Mouse (Mus musculus): ENCODE results near the gene Gab2. TPM values are rescaled to one million over a fixed set of nuclear protein-coding genes. Genes with fewer than 3 reads are reported as not detected.

Gene Gab2
- polyA plus RNA-seq, 1 experiment from 2014 or later = 5.4 TPM

- no peak overlapping the region for H3K9ac ChIP-seq (ENCODE audit: low read depth, low read length)
- ATAC-seq = no peak
- no peaks in the 10 kb centered on the region for H3K27me3 ChIP-seq (replicated peaks; ENCODE audit: control insufficient read depth, insufficient read depth, low read length)
- no peaks in the 10 kb centered on the region for H3K9me3 ChIP-seq (ENCODE audit: control insufficient read depth, low read length)
- H3K36me3 ChIP-seq (ENCODE audit: control insufficient read depth, insufficient read depth, low read length) = no peaks in the 10 kb centered on the region
- no peak overlapping the region for H3K27ac ChIP-seq (ENCODE audit: low read length)
- no peak overlapping the region for H3K4me2 ChIP-seq (ENCODE audit: low read depth, low read length)
- peaks cover 9% of the 10 kb centered on the region for H3K4me1 ChIP-seq (ENCODE audit: control insufficient read depth, insufficient read depth, low read length)
- H3K4me3 ChIP-seq (ENCODE audit: low read length) = no peak overlapping the region
These were observed 4.4 kb upstream of the Gab2 start for GRCm38 (mm10) chr7:97076977-97077376.

GRCm38 (mm10) chr7:97078685-97079084, 2.7 kb upstream of the Gab2 start:
- ATAC-seq = no peak
- Histone ChIP-seq H3K36me3 (ENCODE audit: control insufficient read depth, insufficient read depth, low read length) (no peaks in the 10 kb centered on the region), H3K4me1 (ENCODE audit: control insufficient read depth, insufficient read depth, low read length) (peaks cover 18% of the 10 kb centered on the region), H3K4me3 (ENCODE audit: low read length) (no peak overlapping the region), H3K9me3 (ENCODE audit: control insufficient read depth, low read length) (no peaks in the 10 kb centered on the region), H3K4me2 (ENCODE audit: low read depth, low read length) (no peak overlapping the region), H3K27me3 (replicated peaks; ENCODE audit: control insufficient read depth, insufficient read depth, low read length) (no peaks in the 10 kb centered on the region), H3K9ac (ENCODE audit: low read depth, low read length) (no peak overlapping the region), H3K27ac (ENCODE audit: low read length) (no peak overlapping the region)
- WGBS = 54% methylated on average over 4 of the region's 4 CpGs

- no peaks in the 10 kb centered on the region for H3K9me3 ChIP-seq (ENCODE audit: control insufficient read depth, low read length)
- H3K27me3 ChIP-seq (replicated peaks; ENCODE audit: control insufficient read depth, insufficient read depth, low read length) = no peaks in the 10 kb centered on the region
- no peak overlapping the region for H3K4me2 ChIP-seq (ENCODE audit: low read depth, low read length)
- no peak overlapping the region for H3K4me3 ChIP-seq (ENCODE audit: low read length)
- peaks cover 20% of the 10 kb centered on the region for H3K4me1 ChIP-seq (ENCODE audit: control insufficient read depth, insufficient read depth, low read length)
- no peak overlapping the region for H3K27ac ChIP-seq (ENCODE audit: low read length)
- no peak for ATAC-seq
- H3K9ac ChIP-seq (ENCODE audit: low read depth, low read length) = no peak overlapping the region
- no peaks in the 10 kb centered on the region for H3K36me3 ChIP-seq (ENCODE audit: control insufficient read depth, insufficient read depth, low read length)
- WGBS = 12% methylated on average over 6 of the region's 6 CpGs
These were observed 2.2 kb upstream of the Gab2 start for GRCm38 (mm10) chr7:97079145-97079544.

GRCm38 (mm10) chr7:97079651-97080365, 1.6 kb upstream of the Gab2 start:
- Histone ChIP-seq H3K27me3 (replicated peaks; ENCODE audit: control insufficient read depth, insufficient read depth, low read length) (no peaks in the 10 kb centered on the region), H3K9me3 (ENCODE audit: control insufficient read depth, low read length) (no peaks in the 10 kb centered on the region), H3K9ac (ENCODE audit: low read depth, low read length) (no peak overlapping the region), H3K36me3 (ENCODE audit: control insufficient read depth, insufficient read depth, low read length) (no peaks in the 10 kb centered on the region), H3K4me2 (ENCODE audit: low read depth, low read length) (no peak overlapping the region), H3K4me3 (ENCODE audit: low read length) (no peak overlapping the region), H3K4me1 (ENCODE audit: control insufficient read depth, insufficient read depth, low read length) (peaks cover 20% of the 10 kb centered on the region), H3K27ac (ENCODE audit: low read length) (no peak overlapping the region)
- ATAC-seq = no peak
- WGBS = 62% methylated on average over 4 of the region's 4 CpGs

- Histone ChIP-seq H3K27me3 (replicated peaks; ENCODE audit: control insufficient read depth, insufficient read depth, low read length) (no peaks in the 10 kb centered on the region), H3K36me3 (ENCODE audit: control insufficient read depth, insufficient read depth, low read length) (no peaks in the 10 kb centered on the region), H3K4me1 (ENCODE audit: control insufficient read depth, insufficient read depth, low read length) (peaks cover 20% of the 10 kb centered on the region), H3K4me3 (ENCODE audit: low read length) (peak overlapping the region; percentile 86), H3K9me3 (ENCODE audit: control insufficient read depth, low read length) (no peaks in the 10 kb centered on the region), H3K4me2 (ENCODE audit: low read depth, low read length) (peak overlapping the region; percentile 85), H3K9ac (ENCODE audit: low read depth, low read length) (peak overlapping the region; percentile 96), H3K27ac (ENCODE audit: low read length) (peak overlapping the region; percentile 96)
- ATAC-seq = no peak
- 32% methylated on average over 4 of the region's 4 CpGs for WGBS
These were observed 655 bp upstream of the Gab2 start for GRCm38 (mm10) chr7:97080621-97081241.

- Histone ChIP-seq H3K9me3 (ENCODE audit: control insufficient read depth, low read length) (no peaks in the 10 kb centered on the region), H3K4me1 (ENCODE audit: control insufficient read depth, insufficient read depth, low read length) (peaks cover 20% of the 10 kb centered on the region), H3K36me3 (ENCODE audit: control insufficient read depth, insufficient read depth, low read length) (no peaks in the 10 kb centered on the region), H3K9ac (ENCODE audit: low read depth, low read length) (peak overlapping the region; percentile 96), H3K4me2 (ENCODE audit: low read depth, low read length) (peak overlapping the region; percentile 85), H3K4me3 (ENCODE audit: low read length) (peak overlapping the region; percentile 86), H3K27ac (ENCODE audit: low read length) (peak overlapping the region; percentile 96), H3K27me3 (replicated peaks; ENCODE audit: control insufficient read depth, insufficient read depth, low read length) (no peaks in the 10 kb centered on the region)
- ATAC-seq = peak; percentile 73
- under 1% methylated on average over 38 of the region's 38 CpGs for WGBS
These were observed 503 bp downstream of the Gab2 start for GRCm38 (mm10) chr7:97081959-97082218.

GRCm38 (mm10) chr7:97082219-97083101, 1.1 kb downstream of the Gab2 start:
- Histone ChIP-seq H3K27me3 (replicated peaks; ENCODE audit: control insufficient read depth, insufficient read depth, low read length) (no peaks in the 10 kb centered on the region), H3K9me3 (ENCODE audit: control insufficient read depth, low read length) (no peaks in the 10 kb centered on the region), H3K4me2 (ENCODE audit: low read depth, low read length) (peak overlapping the region; percentile 85), H3K9ac (ENCODE audit: low read depth, low read length) (peak overlapping the region; percentile 96), H3K27ac (ENCODE audit: low read length) (peak overlapping the region; percentile 96), H3K4me3 (ENCODE audit: low read length) (peak overlapping the region; percentile 86), H3K4me1 (ENCODE audit: control insufficient read depth, insufficient read depth, low read length) (peaks cover 20% of the 10 kb centered on the region), H3K36me3 (ENCODE audit: control insufficient read depth, insufficient read depth, low read length) (no peaks in the 10 kb centered on the region)
- ATAC-seq = peak; percentile 73
- 1% methylated on average over 39 of the region's 40 CpGs for WGBS

GRCm38 (mm10) chr7:97083579-97083978, 2.2 kb downstream of the Gab2 start:
- WGBS = 78% methylated on average over 9 of the region's 9 CpGs
- Histone ChIP-seq H3K36me3 (ENCODE audit: control insufficient read depth, insufficient read depth, low read length) (no peaks in the 10 kb centered on the region), H3K4me3 (ENCODE audit: low read length) (no peak overlapping the region), H3K27ac (ENCODE audit: low read length) (peak overlapping the region; percentile 96), H3K4me1 (ENCODE audit: control insufficient read depth, insufficient read depth, low read length) (peaks cover 20% of the 10 kb centered on the region), H3K9me3 (ENCODE audit: control insufficient read depth, low read length) (no peaks in the 10 kb centered on the region), H3K27me3 (replicated peaks; ENCODE audit: control insufficient read depth, insufficient read depth, low read length) (no peaks in the 10 kb centered on the region), H3K9ac (ENCODE audit: low read depth, low read length) (0 out of 2 replicates have a peak overlapping the region, but pooled peaks have one; percentile 24), H3K4me2 (ENCODE audit: low read depth, low read length) (peak overlapping the region; percentile 85)
- no peak for ATAC-seq

- H3K27me3 ChIP-seq (replicated peaks; ENCODE audit: control insufficient read depth, insufficient read depth, low read length) = no peaks in the 10 kb centered on the region
- no peak overlapping the region for H3K27ac ChIP-seq (ENCODE audit: low read length)
- H3K4me1 ChIP-seq (ENCODE audit: control insufficient read depth, insufficient read depth, low read length) = peaks cover 19% of the 10 kb centered on the region
- H3K9me3 ChIP-seq (ENCODE audit: control insufficient read depth, low read length) = no peaks in the 10 kb centered on the region
- 94% methylated on average over 1 of the region's 1 CpGs for WGBS
- ATAC-seq = no peak
- H3K4me2 ChIP-seq (ENCODE audit: low read depth, low read length) = no peak overlapping the region
- no peak overlapping the region for H3K9ac ChIP-seq (ENCODE audit: low read depth, low read length)
- no peaks in the 10 kb centered on the region for H3K36me3 ChIP-seq (ENCODE audit: control insufficient read depth, insufficient read depth, low read length)
- H3K4me3 ChIP-seq (ENCODE audit: low read length) = no peak overlapping the region
These were observed 2.8 kb downstream of the Gab2 start for GRCm38 (mm10) chr7:97084181-97084580.
